Mouse (Mus musculus) B cell, adult 2 months (primary cell): ENCODE results near the gene Acss1.

Experiments used
- DNase-seq, 2 experiments: peaks; one replicate each; pipeline ENCODE4 v3.0.0; 2022

The Acss1 gene

DNA sequence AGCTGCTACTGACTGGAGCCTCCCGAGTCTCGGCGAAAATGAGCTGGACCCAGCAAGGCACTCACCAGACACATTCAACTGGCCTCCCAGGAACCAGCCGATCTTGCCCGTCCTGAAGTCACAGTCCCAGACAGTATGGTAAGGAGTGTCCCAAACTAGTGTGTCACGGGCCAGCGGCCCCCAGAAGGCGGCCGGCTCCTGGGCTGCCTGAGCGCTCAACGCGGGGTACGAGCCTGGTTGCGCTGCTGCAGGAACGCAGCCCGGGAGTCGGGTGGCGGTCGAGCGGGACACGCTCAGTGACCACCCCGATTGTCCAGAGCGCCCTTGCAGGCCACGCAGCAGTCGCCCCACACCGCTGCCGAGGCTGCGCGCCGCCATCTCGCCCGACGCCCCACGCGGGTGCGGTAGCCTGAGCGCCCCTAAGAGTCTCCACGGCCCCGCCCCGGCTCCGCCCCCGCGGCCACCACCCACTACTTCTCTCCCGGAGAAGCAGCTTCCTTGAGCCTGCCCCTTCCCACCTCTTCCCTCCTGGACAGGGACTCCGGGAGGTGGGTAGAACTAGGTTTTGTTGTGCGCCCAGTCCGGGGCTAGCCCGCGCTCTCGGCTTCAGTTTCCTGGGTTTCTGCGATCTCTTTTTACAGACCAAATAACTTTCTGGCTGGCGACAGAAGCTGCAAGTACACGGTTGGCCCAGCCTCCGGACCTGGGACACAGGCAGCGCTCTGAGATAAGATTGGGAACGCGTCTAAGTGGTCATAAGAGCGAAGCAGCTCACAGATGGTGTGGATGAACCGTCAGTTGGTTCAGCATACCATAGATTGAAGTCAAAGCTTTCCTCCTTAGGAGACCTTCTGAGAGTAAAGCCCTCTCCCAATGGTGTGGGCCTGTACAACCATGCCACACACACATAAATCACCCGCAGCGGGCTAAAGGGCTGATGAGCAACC is at the start of gene Acss1:
Acss1 (minus strand) TSS at position 681 of the 947 bp plus-strand sequence.
- peak; percentile 75 to 78 for DNase-seq

DNA sequence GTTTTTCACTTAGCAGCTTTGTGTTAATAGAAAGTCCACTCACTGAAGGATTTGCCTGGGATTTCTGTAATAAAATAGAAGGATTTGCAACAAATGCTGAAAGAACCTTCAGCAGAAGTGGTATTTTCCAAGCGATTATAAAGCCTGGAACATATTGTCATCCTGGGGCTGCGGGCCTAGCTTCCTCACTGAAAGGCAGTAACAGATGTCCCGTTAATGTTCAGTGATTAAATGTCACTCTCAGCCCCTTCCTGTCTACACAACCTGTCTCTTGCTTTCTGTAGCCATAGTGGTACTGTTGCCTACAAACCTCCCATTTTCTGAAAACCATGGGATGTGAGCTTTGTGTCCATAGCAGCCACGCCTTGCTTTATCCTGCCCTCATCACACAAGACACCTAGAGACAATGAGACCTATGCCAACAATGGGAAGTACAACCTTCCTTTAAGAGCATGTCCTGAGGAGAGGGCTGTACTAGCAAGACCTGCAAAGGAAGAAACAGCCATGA is 43.9 kb upstream of the Acss1 start:
- DNase-seq = no peak

DNA sequence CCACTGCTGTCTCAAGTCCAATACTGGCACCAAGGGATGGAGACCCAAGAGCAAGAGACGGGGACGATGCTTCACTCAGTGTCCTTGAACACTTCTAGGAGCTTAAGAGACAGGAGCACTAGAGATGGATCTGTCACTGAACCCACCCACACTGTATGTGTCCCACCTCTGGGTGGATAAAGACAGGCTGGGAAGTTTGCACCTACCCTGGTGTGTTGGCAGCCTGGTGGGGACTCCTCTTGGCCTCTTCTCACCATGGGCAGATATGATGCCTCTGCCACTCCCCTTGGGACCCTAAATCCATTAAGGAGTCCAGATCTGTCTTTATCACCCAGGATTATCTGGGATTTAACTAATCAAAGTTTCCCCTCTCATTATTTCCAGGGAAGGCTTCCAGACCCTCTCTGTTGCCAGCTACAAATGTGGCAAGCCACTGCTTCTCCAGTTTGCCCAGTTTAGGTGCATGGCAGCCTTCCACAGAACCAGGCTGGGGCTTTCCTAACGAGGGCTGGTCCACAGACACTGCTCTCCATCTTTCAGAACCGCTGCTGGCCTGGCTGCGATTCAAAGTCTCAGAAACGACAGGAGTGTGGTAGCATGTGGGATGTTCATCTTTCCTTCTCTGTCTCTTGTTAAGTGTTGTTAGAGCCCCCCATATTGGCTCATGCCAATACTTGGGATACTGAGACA is 23.3 kb upstream of the Acss1 start:
- DNase-seq = no peak

DNA sequence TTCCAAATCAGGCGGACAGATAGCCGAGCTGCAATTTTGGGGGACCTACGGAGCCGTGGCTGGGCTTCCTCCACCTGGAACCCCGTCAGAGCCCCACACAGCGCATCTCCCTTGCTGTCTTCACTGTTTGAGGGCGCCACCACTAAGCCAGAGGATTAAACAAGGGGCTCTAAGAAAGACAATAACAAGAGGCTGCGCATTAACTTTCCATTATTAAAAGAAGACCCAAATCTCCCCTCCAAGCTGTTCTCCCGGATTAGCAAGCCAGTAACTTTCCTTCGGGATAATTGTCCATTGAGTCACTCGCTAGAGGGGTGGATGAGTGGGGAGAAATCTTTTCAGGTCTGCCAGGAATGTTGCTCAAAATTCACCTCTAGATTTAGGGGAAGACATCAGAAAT is 21.9 kb upstream of the Acss1 start:
- DNase-seq = no peak

DNA sequence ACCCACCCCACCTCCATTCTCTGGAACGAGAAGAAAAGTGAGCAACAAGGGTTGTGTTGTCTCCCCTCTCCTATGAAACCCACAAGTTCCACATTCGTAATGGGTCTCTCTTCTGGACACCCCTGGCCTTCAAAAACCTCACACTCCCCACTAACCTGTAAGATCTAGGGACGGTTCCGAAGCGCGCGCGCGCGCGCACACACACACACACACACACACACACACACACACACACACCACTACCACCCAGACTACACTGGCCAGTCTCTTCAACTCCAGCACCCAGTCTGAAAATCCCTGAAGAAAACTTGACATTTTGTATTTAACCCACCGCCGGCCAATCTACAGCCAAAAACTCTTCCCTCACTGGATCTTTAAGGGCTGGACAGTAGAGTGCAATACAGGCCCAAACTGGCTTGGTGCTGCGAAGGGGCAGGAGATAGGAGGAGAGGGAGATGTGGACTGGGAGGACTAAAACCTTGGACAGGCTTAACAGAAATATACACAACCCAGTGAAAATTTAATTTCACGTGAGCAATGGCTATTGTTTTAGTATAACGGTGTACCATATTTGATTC is 21.0 kb upstream of the Acss1 start, which contains the start of gene Vsx1:
Vsx1 (minus strand) TSS at position 138 of the 578 bp plus-strand sequence.
- no peak for DNase-seq

DNA sequence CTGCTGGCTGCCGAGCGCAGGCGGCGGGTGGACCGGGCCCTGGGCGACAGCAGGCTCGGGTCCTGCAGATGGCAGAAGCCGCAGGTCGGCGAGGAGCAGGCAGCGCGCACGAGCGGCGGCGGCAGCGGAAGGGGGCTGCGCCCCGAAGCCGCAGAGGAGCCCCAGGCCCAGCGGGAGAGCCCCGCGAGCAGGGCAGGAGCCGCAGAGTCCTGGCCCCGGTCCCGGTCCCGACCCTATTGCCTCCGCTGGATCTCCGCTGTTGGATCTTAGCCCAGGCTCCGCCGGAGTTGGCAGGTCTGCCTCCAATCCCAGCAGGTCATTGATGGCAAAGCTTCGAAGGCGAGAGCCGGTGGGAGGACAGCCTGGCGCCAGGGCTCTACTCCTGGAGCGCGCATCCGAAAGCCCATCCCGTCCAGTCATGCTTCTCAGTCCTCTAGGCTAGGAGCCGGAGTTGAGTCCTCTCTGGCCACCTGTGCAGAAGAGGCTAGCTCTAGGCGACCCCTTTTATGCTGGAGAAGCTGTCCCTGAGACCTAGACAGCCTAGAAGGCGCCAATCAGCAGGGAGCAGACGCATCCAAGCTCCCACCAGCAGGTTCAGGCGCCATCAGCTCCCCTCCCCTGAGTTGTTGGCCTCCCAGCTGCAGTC is 20.4 kb upstream of the Acss1 start:
- DNase-seq = no peak

DNA sequence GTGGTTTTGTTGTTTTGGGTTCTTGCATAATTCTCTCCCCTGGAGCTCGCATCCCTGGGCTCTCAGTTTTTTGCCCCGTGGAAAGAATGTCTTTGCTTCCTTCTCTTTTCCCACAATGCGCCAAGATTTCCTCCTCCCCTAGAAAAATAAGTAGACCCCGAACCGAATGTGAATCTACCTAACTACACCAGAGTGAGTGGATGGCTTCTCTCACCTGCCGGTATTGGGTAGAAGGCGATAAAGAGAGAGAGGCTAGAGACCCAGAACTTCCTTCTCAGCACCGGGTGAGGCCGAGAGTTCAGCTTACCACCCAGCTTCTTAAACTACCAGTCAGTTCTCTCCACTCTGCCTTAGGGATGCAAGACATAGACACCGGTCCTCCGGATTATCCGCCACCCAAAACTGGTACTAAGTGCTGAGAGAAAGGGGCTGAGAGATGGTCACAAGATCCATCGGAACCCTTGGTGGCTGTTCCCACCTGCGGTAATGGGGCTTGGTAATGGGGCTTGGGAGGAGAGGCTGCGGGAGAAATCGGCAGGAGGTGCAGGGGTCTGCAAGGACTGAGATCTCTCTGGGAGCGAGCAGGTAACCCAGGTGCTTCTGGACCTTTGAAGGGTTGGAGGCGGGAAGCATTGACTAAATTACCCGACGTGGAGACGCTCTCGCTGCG is 19.7 kb upstream of the Acss1 start:
- DNase-seq = no peak

DNA sequence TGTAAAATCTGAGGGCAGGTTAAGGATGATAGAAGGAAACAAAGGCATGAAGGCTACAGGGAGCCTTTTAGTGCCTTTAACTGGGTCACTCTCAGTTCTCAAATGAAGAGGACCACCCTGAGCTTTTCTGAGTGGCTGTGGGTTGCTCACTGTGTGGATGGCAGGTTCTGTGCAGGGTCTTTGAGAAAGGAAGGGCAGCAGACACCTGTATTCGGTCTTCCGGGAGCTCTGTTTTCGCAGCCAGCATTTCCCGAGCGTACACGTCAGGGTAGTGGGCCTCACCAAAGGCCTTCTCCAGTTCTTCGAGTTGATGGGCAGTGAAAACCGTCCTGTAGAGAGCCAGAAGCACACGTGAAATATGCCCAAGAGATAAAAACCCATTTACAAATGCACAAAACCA is 17.1 kb upstream of the Acss1 start:
- no peak for DNase-seq

DNA sequence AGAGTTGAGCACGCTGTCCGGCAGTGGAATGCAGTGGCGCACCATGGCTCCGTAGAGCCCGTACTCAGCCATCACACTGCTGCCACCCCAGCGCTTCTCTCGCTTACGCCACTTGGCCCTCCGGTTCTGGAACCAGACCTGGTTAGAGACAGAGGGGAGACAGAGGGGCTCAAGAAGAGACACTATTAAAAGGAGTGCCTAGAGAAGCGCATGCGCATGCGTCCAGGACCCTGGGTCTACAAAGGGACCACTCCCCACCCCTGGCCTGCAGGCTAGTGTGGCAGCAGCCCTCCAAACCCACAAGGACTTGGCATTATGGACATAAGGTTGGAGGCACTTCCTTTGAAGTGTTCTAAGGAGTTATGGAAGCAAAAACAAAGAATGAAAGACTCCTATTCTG is 16.2 kb upstream of the Acss1 start:
- no peak for DNase-seq

DNA sequence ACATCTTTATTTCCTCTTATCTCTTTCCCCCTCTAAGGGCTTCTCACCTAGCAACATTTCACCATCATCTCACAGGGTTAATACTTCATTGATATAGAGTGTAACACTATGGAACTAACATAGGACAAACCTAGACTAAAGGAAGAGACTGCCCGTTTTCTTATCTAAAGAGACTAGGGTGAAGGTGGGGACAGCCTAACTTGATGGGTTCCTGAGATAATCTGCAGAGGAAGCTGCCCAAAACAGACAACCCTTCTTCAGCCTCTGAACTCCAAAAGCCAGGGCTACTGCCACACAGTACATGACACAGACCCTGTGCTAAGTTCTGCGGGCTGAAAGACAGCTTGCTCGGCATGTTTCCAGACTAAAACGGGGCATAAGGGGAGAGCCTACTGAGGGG is 13.3 kb upstream of the Acss1 start:
- DNase-seq = no peak

DNA sequence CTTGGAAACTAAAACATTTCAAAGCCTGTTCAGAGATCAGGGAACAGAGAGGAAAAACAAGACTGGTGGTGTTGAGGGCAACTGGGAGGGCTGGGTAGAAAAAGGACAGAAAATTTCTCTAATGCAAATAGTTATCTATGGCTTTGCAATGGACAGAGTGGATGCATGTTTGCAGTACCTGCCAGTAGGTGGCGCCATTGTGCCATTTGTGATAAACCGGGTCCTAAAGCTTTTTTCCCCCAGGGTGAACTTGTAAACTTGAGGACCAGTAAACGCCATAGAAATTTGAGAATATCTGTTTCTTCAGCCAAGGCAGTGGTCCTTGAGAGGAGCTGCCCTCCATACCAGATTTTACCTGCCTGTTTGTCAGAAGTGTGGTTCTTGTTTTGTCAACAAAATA is 10.1 kb upstream of the Acss1 start:
- peak; percentile 87 to 88 for DNase-seq

DNA sequence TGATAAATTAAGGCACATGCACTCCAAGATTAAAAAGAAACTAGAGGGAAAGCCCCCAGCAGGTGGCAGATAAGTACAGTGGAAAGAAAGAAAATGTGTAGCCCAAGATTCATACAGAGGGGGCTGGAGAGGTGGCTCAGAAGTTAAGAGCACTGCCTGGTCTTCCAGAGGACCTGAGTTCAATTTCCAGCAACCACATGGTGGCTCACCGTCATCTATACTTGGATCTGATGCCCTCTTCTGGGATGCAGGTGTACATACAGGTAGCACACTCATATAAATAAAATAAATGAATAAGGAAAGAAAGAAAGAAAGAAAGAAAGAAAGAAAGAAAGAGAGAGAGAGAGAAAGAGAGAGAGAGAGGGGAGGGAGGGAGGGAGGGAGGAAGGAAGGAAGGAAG is 7.2 kb upstream of the Acss1 start:
- DNase-seq = no peak

DNA sequence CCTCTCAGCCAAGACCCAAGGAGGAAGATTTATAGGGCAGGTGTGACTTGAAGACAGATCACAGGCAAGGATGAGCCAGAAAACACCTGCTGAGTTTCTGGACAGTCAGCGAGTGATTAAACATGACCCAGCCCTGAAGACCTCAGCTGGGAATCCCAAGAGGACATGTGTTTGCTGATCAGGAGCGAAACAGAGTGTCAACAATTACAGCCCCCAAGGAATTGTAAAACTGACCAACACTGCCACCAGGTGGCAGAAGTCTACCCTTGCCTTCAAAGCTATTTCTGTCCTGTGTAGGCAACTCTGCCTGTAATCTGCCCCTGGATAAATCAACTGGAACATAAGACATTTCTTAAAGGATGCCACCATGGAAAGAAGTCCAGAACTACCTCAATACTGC is 6.6 kb upstream of the Acss1 start:
- peak; percentile 81 to 84 for DNase-seq

DNA sequence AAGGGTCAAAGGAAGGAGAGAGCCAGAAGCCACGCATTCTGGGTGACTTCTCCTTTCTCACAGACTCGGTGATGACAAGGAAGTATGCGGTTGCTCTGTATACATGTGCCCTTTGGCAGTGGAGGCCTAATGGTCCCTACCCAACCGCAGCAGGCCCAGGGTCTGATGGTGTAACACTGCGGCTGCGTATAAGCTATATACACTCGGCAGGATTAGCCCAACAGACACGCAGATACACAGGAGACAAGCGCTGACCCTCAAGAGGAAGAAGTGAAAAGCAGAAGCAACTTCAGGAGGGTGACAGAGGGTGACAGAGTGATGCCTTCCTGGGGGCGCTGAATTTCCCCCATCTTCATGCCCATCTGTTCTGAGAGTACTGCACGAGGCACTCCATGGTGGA is 5.6 kb upstream of the Acss1 start:
- peak; percentile 85 for DNase-seq

DNA sequence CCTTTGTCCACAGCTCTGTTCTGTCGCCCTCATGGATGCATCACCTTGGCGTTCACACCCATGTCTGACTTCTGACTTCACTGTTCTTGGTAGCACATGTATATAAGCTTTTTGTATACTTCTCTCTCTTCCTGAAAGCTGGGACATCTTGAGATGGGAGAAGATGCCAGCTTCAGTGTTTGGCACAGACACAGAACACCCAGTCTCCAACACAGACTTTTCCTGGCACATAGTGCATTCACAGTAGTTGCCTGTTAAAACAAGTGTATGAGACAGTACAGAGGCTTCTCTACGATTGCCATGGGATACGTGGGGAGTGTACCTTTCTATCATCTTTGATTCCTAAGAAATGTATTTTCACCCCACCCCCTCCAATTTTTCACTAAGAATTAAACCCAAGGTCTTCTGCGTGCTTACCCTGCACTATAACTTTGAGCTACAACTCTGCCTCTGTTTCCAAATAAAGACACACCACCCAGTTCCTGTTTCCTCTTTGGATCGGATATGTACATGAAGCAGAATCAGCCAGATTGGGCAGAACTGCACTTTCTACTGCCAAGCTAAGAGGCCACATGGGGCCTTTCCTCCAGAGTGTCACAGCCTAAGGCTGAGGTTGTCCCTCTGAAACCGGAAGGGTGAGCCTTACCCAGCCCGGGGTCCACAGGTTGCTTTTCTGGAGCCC is 3.5 kb upstream of the Acss1 start:
- DNase-seq = no peak

DNA sequence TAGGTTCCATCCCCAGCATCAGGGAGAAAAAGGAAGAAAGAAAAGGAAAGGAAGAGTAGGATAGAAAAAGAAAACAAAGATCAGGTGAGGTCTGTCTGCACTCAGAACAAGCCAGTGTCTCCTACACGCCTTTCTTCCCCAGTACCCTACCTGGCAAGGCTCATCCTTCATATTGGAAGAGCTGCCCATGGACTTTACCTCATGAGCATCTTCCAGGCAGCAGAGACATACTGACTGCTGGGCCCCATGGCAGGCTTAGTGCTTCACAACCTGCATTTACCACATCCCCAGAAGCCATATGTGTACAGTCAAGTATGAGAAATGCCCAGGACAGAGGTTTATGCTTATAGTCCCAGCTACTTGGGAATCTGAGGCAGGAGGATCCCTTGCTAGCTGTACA is 2.6 kb upstream of the Acss1 start:
- DNase-seq = no peak

DNA sequence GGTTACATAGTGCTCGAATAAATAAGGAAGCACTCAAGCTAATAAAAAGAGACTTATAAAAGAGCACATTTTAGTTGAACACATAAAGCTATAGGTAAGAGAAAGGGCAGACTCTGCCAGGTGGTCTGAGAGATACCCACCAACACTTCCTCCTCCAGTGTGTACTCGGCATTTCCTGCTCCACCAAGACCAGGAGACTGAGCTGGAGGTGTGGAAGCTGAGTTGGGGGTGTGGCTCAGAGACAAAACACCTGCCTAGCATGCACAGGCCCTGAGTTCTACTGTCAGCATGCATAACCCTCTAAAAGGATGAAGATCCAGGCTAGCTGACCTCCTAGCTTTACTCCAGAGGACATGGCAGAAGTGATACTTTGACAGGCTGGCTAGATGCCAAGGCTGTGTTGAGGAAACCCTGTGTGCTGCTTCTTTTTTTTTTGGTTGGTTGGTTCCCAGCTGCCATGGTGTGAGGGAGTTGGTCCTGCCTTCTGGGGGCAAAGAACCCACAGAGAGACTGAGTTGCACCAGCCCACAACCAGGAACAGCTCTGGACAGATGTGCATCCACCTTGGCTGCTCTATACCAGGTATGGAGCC is 1.2 kb upstream of the Acss1 start:
- DNase-seq = peak; percentile 67 to 69

DNA sequence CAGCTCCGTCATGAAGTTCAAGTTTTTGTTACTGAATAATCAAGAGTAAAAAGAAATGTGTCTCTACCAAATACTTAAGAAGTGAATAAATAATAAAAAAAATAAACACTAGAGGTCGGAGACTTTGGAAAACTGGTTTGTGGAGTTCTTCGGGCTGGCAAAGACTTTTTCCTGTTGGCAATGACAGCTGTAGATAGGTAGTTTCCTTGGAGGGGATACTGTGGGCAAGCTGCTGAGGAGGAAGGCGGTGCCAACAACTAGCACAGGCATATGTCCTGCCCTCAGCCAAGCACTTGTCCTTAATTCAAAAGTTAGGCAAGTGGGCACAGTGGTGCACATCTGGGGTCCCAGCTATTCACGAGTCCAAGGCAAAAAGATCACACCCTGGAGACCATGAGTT is 656 bp upstream of the Acss1 start:
- no peak for DNase-seq

DNA sequence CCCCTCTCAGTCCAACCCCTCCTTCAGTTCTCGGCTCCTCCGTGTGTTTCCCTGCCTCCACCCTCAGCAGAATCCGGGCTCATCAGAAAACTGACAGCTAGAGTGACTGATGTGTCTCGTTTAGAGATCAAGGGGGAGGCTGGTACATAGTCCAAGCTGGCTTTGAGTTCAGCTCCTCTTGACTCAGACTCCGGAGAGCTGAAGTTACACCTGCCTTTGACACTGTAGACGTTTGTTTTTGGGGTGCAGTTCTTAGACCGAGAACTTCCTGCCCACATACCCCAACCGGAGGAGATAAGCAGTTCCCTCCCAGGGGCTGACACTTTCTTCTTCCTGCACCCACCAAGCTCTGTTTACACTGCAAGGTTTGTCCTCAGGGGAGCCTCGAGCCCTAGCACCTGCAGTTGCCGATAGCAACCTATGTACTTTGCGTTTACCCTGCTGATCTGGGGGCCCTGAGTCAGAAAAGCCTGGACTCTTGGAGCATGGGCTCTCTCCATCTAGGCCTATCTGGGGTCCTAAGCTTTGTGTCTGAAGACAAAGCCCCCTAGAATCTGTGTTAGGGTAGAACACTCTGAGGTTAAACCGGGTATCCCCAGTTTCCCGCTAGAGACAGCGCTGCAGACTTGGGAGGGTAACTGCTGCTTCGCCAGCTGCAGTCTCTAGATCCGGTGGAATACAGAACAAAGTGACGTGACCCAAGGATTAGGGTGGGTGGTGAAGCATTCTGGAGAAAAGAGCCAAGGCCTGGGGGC is 1.1 kb downstream of the Acss1 start:
- DNase-seq = peak; percentile 78 to 80

DNA sequence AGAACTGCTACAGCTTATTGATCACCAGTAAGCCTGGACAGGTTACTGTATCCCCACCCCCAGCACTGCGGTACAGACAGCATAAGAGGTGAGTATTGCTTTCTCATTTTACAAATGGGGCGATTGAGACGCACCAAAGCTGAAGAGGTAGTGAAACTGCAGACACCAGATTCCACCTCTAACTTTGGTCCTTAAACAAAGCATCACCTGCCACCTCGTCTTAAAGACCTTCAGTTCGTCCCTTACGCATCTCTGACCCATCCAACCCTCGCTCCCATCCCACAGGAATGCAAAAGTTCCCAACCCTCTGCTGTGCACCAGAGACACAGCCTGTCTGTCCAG is 1.6 kb downstream of the Acss1 start:
- peak in 1 of 2 experiments; percentile 67 for DNase-seq
